Mouse (Mus musculus) liver, adult 2 months (tissue): ENCODE data around the gene Scn4a. TPM values are rescaled to one million over a fixed set of nuclear protein-coding genes. Genes with fewer than 3 reads are reported as not detected.

Experiments used
- DNase-seq: peaks from one replicate; pipeline ENCODE4 v3.0.0-alpha.2; 2011; ENCODE audit warnings: low read depth, low spot score; ENCODE audit errors: extremely low read depth
- H3K27ac ChIP-seq: fragments of 200-500 bp; replicated peaks from 2 replicates; pipeline ENCODE4 v1.5.1; 2012; ENCODE audit warnings: low read depth, mild to moderate bottlenecking, control low read depth, inconsistent platforms, low read length; ENCODE audit not compliant: insufficient read depth
- H3K27me3 ChIP-seq: fragments of 200-500 bp; 2 replicates; pipeline ENCODE4 v1.6.1; 2012; ENCODE audit warnings: mild to moderate bottlenecking, moderate library complexity, low read length, inconsistent platforms; ENCODE audit not compliant: control insufficient read depth, insufficient read depth
- H3K36me3 ChIP-seq: fragments of 200-500 bp; 2 replicates; pipeline ENCODE4 v1.6.1; 2012; ENCODE audit warnings: low read length, inconsistent platforms; ENCODE audit not compliant: control insufficient read depth, insufficient read depth
- H3K4me1 ChIP-seq: fragments of 200-500 bp; 2 replicates; pipeline ENCODE4 v1.6.1; 2011; ENCODE audit warnings: low read length; ENCODE audit not compliant: control insufficient read depth, insufficient read depth
- H3K4me3 ChIP-seq: fragments of 200-500 bp; 2 replicates; pipeline ENCODE4 v1.5.1; 2011; ENCODE audit warnings: low read depth, mild to moderate bottlenecking, control low read depth, low read length, moderate library complexity; ENCODE audit not compliant: insufficient read depth
- H3K79me2 ChIP-seq: fragments of 200-500 bp; 2 replicates; pipeline ENCODE4 v1.6.1; 2012; ENCODE audit warnings: inconsistent platforms, mild to moderate bottlenecking, low read length, moderate library complexity; ENCODE audit not compliant: control insufficient read depth, insufficient read depth
- H3K9ac ChIP-seq: fragments of 200-500 bp; 2 replicates; pipeline ENCODE4 v1.6.1; 2012; ENCODE audit warnings: low read depth, mild to moderate bottlenecking, control low read depth, inconsistent platforms, low read length
- CTCF ChIP-seq: fragments of 200-500 bp; IDR thresholded peaks from 2 replicates; pipeline ENCODE4 v1.5.1; 2011; ENCODE audit warnings: low read depth, low read length, control low read depth
- POLR2A ChIP-seq: fragments of 200-500 bp; IDR thresholded peaks from 2 replicates; pipeline ENCODE4 v1.6.1; 2011; ENCODE audit warnings: low read length, control low read depth; ENCODE audit not compliant: insufficient read depth; ENCODE audit errors: extremely low read depth
- WGBS: fragments of 180-500 bp; shearing (Covaris S2); methylation state at CpG from one replicate; pipeline ENCODE4 v1.1.7; 2018; 5-methylcytosine and 5-hydroxymethylcytosine counted together
- polyA plus RNA-seq: library from polyadenylated mRNA; depleted of rRNA; stranded (reverse); fragments of >200 nt; gene quantifications from 2 replicates; pipeline ENCODE4 v1.2.3, GENCODE M21; 2012
- total RNA-seq: library from RNA; depleted of rRNA; stranded (reverse); fragments of >200 nt; gene quantifications from 2 replicates; pipeline ENCODE4 v1.2.3, GENCODE M21; 2014

Gene Scn4a
- total and polyA plus RNA-seq, 2 experiments: 0.02 to 0.09 TPM

DNA sequence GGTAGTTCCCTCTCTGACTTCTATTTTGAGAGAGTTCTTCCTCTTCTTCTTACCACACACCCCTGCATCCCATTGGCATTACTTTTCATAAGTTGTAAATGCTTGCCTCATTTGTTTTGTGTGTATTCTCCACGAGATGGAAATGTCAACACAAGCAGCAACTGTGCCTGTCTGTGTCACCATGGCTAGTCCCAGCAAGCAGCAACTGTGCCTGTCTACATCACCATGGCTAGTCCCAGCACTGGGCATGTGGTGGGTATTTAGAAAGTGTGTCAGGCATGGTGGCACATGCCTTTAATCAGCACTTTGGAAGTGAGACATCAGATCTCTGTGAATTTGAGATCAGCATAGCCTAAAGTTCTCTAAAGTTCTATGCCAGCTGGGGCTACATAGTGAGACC, 1.1 kb upstream of the Scn4a start:
- H3K4me3 ChIP-seq: no peak overlapping the region
- TF ChIP-seq POLR2A (no peak), CTCF (no peak)
- no peaks in the 10 kb centered on the region for H3K4me1 ChIP-seq
- H3K9ac ChIP-seq: no peak overlapping the region
- 13% methylated on average over 1 of the region's 1 CpGs for WGBS
- H3K27ac ChIP-seq: no peak overlapping the region
- no peaks in the 10 kb centered on the region for H3K36me3 ChIP-seq
- H3K27me3 ChIP-seq: no peaks in the 10 kb centered on the region
- no peak for DNase-seq
- no peaks in the 10 kb centered on the region for H3K79me2 ChIP-seq

DNA sequence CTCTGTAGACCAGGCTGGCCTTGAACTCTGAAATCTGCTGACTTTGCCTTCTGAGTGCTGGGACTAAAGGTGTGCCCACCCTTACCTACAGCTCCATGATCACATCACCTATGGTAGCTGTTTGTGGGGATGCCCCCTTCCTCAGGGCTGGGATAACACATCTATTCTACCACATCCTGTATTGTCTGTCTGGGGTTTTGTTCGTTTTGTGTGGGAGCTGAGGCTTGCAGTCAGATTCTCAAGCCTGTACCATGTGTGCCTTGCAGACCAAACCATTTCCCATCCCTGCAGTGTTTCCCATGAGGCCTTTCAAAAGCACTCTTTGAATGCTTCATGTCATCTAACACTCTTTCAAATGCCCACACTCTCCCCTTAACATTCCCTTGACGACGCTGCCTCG, 1.1 kb downstream of the Scn4a start:
- DNase-seq: no peak
- WGBS: 89% methylated on average over 4 of the region's 4 CpGs
- no peak for TF ChIP-seq POLR2A
- TF ChIP-seq CTCF: no peak
- Histone ChIP-seq H3K27ac (no peak overlapping the region), H3K27me3 (no peaks in the 10 kb centered on the region), H3K79me2 (no peaks in the 10 kb centered on the region), H3K4me3 (no peak overlapping the region), H3K9ac (no peak overlapping the region), H3K36me3 (no peaks in the 10 kb centered on the region), H3K4me1 (no peaks in the 10 kb centered on the region)

DNA sequence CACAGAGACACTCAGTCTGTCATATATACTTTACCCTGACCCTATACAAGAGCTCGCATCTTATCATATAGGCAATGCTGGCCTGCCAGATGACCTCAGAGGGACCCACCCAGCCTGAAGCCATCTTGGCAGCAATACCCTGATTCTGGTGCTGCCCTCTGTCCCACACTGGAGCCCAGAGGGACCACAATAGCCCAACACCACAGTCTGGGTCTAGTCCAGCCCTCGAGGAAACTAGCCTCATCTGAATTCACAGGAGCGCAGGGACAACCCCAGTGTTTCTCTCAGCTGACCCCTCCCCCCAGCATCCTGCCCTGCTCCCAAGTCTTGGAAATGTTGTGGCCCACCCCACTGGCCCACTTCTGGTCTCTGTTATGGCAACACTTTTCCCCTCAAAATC, 1.8 kb downstream of the Scn4a start:
- H3K9ac ChIP-seq: no peak overlapping the region
- DNase-seq: no peak
- H3K4me3 ChIP-seq: no peak overlapping the region
- WGBS: 74% methylated on average over 3 of the region's 3 CpGs
- no peaks in the 10 kb centered on the region for H3K36me3 ChIP-seq
- TF ChIP-seq POLR2A (no peak), CTCF (no peak)
- no peaks in the 10 kb centered on the region for H3K79me2 ChIP-seq
- no peak overlapping the region for H3K27ac ChIP-seq
- no peaks in the 10 kb centered on the region for H3K27me3 ChIP-seq
- H3K4me1 ChIP-seq: no peaks in the 10 kb centered on the region

DNA sequence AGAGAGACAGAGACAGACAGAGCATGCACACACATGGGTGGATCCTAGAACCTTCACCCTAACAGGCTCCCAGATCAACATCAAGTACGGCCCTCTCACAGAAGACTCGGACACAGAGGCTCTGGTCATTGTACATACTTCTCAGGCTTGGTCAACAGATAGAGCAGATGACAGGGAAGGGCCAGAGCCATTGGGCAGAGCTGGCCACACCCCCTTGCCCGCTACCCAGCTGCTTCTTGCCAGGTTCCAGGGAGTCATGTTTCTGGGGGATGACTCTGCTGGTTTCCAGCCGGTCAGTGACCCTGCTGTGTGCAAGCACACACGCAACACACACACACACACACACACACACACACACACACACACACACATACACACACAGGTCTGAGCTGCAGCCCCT, 2.2 kb downstream of the Scn4a start:
- H3K4me3 ChIP-seq: no peak overlapping the region
- 48% methylated on average over 5 of the region's 5 CpGs for WGBS
- H3K4me1 ChIP-seq: no peaks in the 10 kb centered on the region
- no peak overlapping the region for H3K27ac ChIP-seq
- peak; percentile 24 for DNase-seq
- H3K9ac ChIP-seq: no peak overlapping the region
- no peaks in the 10 kb centered on the region for H3K27me3 ChIP-seq
- TF ChIP-seq CTCF (no peak), POLR2A (no peak)
- no peaks in the 10 kb centered on the region for H3K79me2 ChIP-seq
- no peaks in the 10 kb centered on the region for H3K36me3 ChIP-seq

DNA sequence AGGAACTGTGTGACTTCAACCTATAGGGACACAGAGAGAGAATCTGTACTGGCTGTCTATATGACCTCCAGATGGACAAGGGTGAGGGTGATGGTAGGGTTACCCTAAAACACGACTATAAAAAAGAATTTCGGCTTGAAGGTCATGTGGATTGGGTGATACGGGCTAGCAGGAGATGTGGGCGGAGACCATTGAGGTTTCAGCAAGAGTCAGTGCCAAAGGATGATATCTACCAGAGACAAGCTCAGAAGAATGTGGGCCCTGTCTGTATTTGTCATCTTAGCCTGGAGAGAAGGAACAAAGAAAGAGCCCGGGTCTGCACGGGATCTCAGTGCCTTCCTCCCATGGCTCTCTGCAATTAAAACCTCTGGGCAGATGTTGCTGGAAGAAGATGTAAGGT, 3.3 kb downstream of the Scn4a start:
- H3K4me3 ChIP-seq: no peak overlapping the region
- H3K4me1 ChIP-seq: no peaks in the 10 kb centered on the region
- no peak overlapping the region for H3K27ac ChIP-seq
- no peak overlapping the region for H3K9ac ChIP-seq
- H3K27me3 ChIP-seq: no peaks in the 10 kb centered on the region
- 83% methylated on average over 6 of the region's 6 CpGs for WGBS
- DNase-seq: no peak
- H3K79me2 ChIP-seq: no peaks in the 10 kb centered on the region
- no peak for TF ChIP-seq CTCF
- no peak for TF ChIP-seq POLR2A
- H3K36me3 ChIP-seq: no peaks in the 10 kb centered on the region

DNA sequence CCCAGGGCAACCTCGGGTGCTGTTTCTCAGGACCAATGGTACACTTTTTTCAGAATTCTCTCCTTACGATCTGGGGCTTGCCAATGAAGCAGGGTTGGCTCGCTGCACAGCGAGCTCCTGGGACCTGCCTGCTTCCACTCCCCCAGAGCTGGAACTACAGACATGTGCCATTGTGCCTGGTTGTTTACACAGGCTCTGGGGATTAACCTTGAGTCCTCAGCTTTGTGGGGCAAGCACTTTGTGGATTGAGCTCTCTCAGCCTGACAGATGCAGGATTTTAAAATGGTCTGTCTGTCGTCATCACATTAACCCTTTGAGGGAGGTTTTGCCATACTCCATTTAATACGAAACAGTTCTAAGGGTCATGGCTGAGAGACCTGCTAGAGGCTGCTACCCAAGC, 8.2 kb downstream of the Scn4a start:
- DNase-seq: no peak
- 40% methylated on average over 6 of the region's 6 CpGs for WGBS
- Histone ChIP-seq H3K27me3 (no peaks in the 10 kb centered on the region), H3K4me1 (no peaks in the 10 kb centered on the region), H3K79me2 (no peaks in the 10 kb centered on the region), H3K27ac (no peak overlapping the region), H3K9ac (no peak overlapping the region), H3K36me3 (no peaks in the 10 kb centered on the region), H3K4me3 (no peak overlapping the region)
- TF ChIP-seq CTCF: no peak
- no peak for TF ChIP-seq POLR2A
